Mouse (Mus musculus): Measurements from ENCODE around the gene Fbxl15. TPM values are rescaled to one million over a fixed set of nuclear protein-coding genes. Genes with fewer than 3 reads are reported as not detected.

Fbxl15 gene
- 11.0 and 12.8 TPM in 2 replicates for polyA plus RNA-seq (2015; fragmentation: Nextera tagmentation; extraction: Ambion mirVana)

- Histone ChIP-seq H3K9me3 (replicated peaks; ENCODE audit: control insufficient read depth, low read length) (no peaks in the 10 kb centered on the region), H3K9ac (ENCODE audit: low read length) (peak within 1 kb of the TSS; percentile 83), H3K36me3 (ENCODE audit: control insufficient read depth, insufficient read depth) (peaks cover 12% of the 10 kb centered on the region; the same call in 1 of the 2 replicates), H3K4me1 (ENCODE audit: control insufficient read depth, insufficient read depth, low read length) (peaks cover 15% of the 10 kb centered on the region), H3K4me2 (ENCODE audit: low read depth, low read length) (peak within 1 kb of the TSS; percentile 75), H3K4me3 (ENCODE audit: low read length) (peak within 1 kb of the TSS; percentile 78), H3K27ac (ENCODE audit: low read length) (peak within 1 kb of the TSS; percentile 91), H3K27me3 (ENCODE audit: control insufficient read depth, insufficient read depth, low read length) (peaks cover 41% of the 10 kb centered on the region)
- peak; percentile 88 for ATAC-seq (replicated peaks; ENCODE audit: extremely low read depth, insufficient read depth, low FRiP score)
- under 1% methylated on average over 81 of the region's 81 CpGs for WGBS
These were observed at the start of gene Fbxl15 for GRCm38 (mm10) chr19:46328081-46329030. Gene Fbxl15, plus strand, starts transcription at chr19:46328184.

DNA sequence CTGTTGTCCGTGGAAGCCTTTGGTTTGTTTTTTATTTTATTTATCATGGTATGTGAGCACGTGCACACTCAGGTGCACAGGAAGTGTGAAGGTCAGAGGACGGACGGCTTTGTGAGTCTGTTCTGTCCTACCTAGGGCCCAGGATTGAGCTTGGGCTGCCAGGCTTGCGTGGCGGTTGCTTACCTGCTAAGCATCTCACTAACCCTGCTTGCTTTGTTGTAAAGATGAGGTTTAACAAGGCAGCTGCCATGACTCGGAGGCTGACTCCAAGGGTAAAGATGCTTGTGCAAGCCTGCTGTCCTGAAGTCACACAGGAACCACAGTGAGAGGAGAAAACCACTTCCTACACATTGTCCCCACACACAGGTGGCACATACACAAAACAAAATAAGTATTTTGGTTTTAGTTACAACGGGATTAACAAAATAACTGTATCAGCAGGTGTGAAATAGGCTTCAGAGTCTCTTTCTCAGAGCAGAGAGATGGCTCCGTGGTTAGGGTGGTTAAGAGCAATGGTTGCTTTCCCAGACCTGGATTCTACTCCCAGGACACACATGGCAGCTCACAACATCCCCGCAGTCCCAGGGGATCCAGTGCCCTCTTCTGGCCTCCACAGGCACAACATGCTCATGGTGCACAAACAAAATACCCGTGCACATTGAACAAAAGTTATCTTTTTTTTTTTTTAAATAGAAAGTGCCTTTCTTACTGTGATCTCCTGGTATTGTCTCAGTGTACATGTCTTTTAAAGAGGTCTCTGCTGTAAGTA is 45.7 kb upstream of the Fbxl15 start:
- Histone ChIP-seq H3K4me2 (ENCODE audit: low read depth, low read length) (no peak overlapping the region), H3K9ac (ENCODE audit: low read length) (no peak overlapping the region), H3K9me3 (replicated peaks; ENCODE audit: control insufficient read depth, low read length) (no peaks in the 10 kb centered on the region), H3K36me3 (ENCODE audit: control insufficient read depth, insufficient read depth) (peaks cover 65% of the 10 kb centered on the region), H3K4me3 (ENCODE audit: low read length) (no peak overlapping the region), H3K4me1 (ENCODE audit: control insufficient read depth, insufficient read depth, low read length) (no peaks in the 10 kb centered on the region), H3K27ac (ENCODE audit: low read length) (no peak overlapping the region), H3K27me3 (ENCODE audit: control insufficient read depth, insufficient read depth, low read length) (no peaks in the 10 kb centered on the region)
- no peak for ATAC-seq (replicated peaks; ENCODE audit: extremely low read depth, insufficient read depth, low FRiP score)
- WGBS = 90% methylated on average over 11 of the region's 11 CpGs

- no peak overlapping the region for H3K27ac ChIP-seq (ENCODE audit: low read length)
- H3K4me3 ChIP-seq (ENCODE audit: low read length) = no peak overlapping the region
- no peak overlapping the region for H3K9ac ChIP-seq (ENCODE audit: low read length)
- H3K4me2 ChIP-seq (ENCODE audit: low read depth, low read length) = no peak overlapping the region
- no peak for ATAC-seq (replicated peaks; ENCODE audit: extremely low read depth, insufficient read depth, low FRiP score)
- H3K36me3 ChIP-seq (ENCODE audit: control insufficient read depth, insufficient read depth) = peaks cover 58% of the 10 kb centered on the region
- H3K4me1 ChIP-seq (ENCODE audit: control insufficient read depth, insufficient read depth, low read length) = no peaks in the 10 kb centered on the region
- WGBS = 89% methylated on average over 4 of the region's 4 CpGs
- H3K9me3 ChIP-seq (replicated peaks; ENCODE audit: control insufficient read depth, low read length) = no peaks in the 10 kb centered on the region
- H3K27me3 ChIP-seq (ENCODE audit: control insufficient read depth, insufficient read depth, low read length) = no peaks in the 10 kb centered on the region
These were observed 43.3 kb upstream of the Fbxl15 start for GRCm38 (mm10) chr19:46284686-46285085.

- H3K27me3 ChIP-seq (ENCODE audit: control insufficient read depth, insufficient read depth, low read length) = no peaks in the 10 kb centered on the region
- WGBS = 82% methylated on average over 7 of the region's 7 CpGs
- H3K4me3 ChIP-seq (ENCODE audit: low read length) = no peak overlapping the region
- no peak overlapping the region for H3K4me2 ChIP-seq (ENCODE audit: low read depth, low read length)
- H3K27ac ChIP-seq (ENCODE audit: low read length) = no peak overlapping the region
- no peak for ATAC-seq (replicated peaks; ENCODE audit: extremely low read depth, insufficient read depth, low FRiP score)
- H3K9me3 ChIP-seq (replicated peaks; ENCODE audit: control insufficient read depth, low read length) = no peaks in the 10 kb centered on the region
- H3K9ac ChIP-seq (ENCODE audit: low read length) = no peak overlapping the region
- no peaks in the 10 kb centered on the region for H3K4me1 ChIP-seq (ENCODE audit: control insufficient read depth, insufficient read depth, low read length)
- H3K36me3 ChIP-seq (ENCODE audit: control insufficient read depth, insufficient read depth) = peaks cover 48% of the 10 kb centered on the region
These were observed 42.4 kb upstream of the Fbxl15 start for GRCm38 (mm10) chr19:46285631-46286030.

GRCm38 (mm10) chr19:46286047-46286446 is 41.9 kb upstream of the Fbxl15 start:
- peaks cover 46% of the 10 kb centered on the region for H3K36me3 ChIP-seq (ENCODE audit: control insufficient read depth, insufficient read depth)
- H3K27ac ChIP-seq (ENCODE audit: low read length) = no peak overlapping the region
- no peak for ATAC-seq (replicated peaks; ENCODE audit: extremely low read depth, insufficient read depth, low FRiP score)
- no peak overlapping the region for H3K4me2 ChIP-seq (ENCODE audit: low read depth, low read length)
- no peaks in the 10 kb centered on the region for H3K4me1 ChIP-seq (ENCODE audit: control insufficient read depth, insufficient read depth, low read length)
- H3K9ac ChIP-seq (ENCODE audit: low read length) = no peak overlapping the region
- no peaks in the 10 kb centered on the region for H3K27me3 ChIP-seq (ENCODE audit: control insufficient read depth, insufficient read depth, low read length)
- WGBS = 89% methylated on average over 6 of the region's 6 CpGs
- H3K4me3 ChIP-seq (ENCODE audit: low read length) = no peak overlapping the region
- no peaks in the 10 kb centered on the region for H3K9me3 ChIP-seq (replicated peaks; ENCODE audit: control insufficient read depth, low read length)

DNA sequence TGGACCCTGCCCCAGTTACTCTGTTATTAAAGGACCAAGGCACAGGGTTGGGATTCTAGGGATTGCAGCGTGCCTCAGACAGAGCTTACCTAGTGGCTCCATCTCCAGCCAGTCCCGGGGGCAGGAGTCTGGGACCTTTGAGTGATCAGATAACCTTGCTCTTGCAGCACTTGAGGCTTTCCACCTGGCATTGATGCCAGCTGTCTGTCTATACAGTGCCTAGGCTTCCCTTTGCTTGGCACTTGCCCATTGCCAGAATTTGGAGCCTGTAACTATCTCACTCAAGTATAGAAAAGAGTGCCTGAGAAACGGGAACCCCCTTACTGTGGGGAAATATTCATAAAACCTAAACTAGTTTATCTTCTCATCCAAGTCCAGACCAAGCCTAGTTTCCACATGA is 41.1 kb upstream of the Fbxl15 start:
- WGBS = 79% methylated on average over 3 of the region's 3 CpGs
- Histone ChIP-seq H3K9me3 (replicated peaks; ENCODE audit: control insufficient read depth, low read length) (no peaks in the 10 kb centered on the region), H3K27me3 (ENCODE audit: control insufficient read depth, insufficient read depth, low read length) (no peaks in the 10 kb centered on the region), H3K27ac (ENCODE audit: low read length) (no peak overlapping the region), H3K4me1 (ENCODE audit: control insufficient read depth, insufficient read depth, low read length) (no peaks in the 10 kb centered on the region), H3K36me3 (ENCODE audit: control insufficient read depth, insufficient read depth) (peaks cover 38% of the 10 kb centered on the region), H3K9ac (ENCODE audit: low read length) (no peak overlapping the region), H3K4me3 (ENCODE audit: low read length) (no peak overlapping the region), H3K4me2 (ENCODE audit: low read depth, low read length) (no peak overlapping the region)
- ATAC-seq (replicated peaks; ENCODE audit: extremely low read depth, insufficient read depth, low FRiP score) = no peak

DNA sequence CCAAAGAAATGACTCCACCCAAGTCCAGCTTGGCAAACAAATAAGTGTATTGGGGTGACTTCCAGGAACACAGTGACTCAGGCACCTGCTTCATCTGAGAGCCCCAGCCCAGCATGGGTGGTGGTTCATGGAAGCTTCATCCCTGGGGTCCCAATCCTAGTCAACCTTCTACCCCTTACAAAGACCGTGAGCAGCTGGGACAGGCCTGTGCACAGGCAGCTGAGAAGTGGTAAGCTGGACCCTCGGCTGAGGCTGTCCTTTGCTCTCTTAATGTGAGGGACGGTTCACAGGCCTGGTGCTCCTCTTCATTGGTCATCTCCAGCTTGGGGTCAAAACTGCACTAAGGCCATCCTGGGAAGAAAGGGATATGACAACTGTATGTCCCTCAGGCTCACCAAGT is 40.4 kb upstream of the Fbxl15 start:
- Histone ChIP-seq H3K4me3 (ENCODE audit: low read length) (no peak overlapping the region), H3K27ac (ENCODE audit: low read length) (no peak overlapping the region), H3K4me1 (ENCODE audit: control insufficient read depth, insufficient read depth, low read length) (no peaks in the 10 kb centered on the region), H3K9ac (ENCODE audit: low read length) (no peak overlapping the region), H3K36me3 (ENCODE audit: control insufficient read depth, insufficient read depth) (peaks cover 32% of the 10 kb centered on the region), H3K27me3 (ENCODE audit: control insufficient read depth, insufficient read depth, low read length) (no peaks in the 10 kb centered on the region), H3K4me2 (ENCODE audit: low read depth, low read length) (no peak overlapping the region), H3K9me3 (replicated peaks; ENCODE audit: control insufficient read depth, low read length) (no peaks in the 10 kb centered on the region)
- no peak for ATAC-seq (replicated peaks; ENCODE audit: extremely low read depth, insufficient read depth, low FRiP score)
- WGBS = 87% methylated on average over 3 of the region's 3 CpGs

DNA sequence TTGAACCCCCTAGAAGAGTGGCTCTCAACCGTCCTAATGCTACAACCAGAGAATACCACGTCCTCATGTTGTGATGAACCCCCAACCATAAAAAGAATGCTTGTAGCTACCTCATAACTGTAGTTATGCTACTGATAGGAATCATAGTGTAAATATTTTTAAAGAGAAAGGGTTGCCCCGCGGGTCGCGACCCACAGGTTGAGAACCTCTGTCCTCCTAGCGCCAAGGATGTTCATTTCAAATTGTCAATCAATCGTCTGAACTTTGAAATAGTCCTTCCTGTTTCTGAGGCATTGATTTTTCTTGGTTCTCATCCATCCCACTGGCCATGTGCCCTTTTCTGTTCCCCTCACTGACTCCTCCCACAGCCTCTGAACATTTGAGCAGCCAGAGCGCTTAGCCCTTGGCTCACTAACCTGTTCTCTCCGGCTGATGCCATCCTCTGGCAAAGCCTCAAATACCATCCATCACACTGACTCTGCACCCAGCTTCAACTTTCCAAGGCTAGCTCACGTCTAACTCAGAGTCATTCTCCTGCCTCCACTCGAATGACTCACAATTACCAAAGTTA is 37.4 kb upstream of the Fbxl15 start:
- Histone ChIP-seq H3K36me3 (ENCODE audit: control insufficient read depth, insufficient read depth) (peaks cover 6% of the 10 kb centered on the region), H3K4me3 (ENCODE audit: low read length) (no peak overlapping the region), H3K9ac (ENCODE audit: low read length) (no peak overlapping the region), H3K4me1 (ENCODE audit: control insufficient read depth, insufficient read depth, low read length) (no peaks in the 10 kb centered on the region), H3K4me2 (ENCODE audit: low read depth, low read length) (no peak overlapping the region), H3K27me3 (ENCODE audit: control insufficient read depth, insufficient read depth, low read length) (no peaks in the 10 kb centered on the region), H3K27ac (ENCODE audit: low read length) (no peak overlapping the region), H3K9me3 (replicated peaks; ENCODE audit: control insufficient read depth, low read length) (no peaks in the 10 kb centered on the region)
- ATAC-seq (replicated peaks; ENCODE audit: extremely low read depth, insufficient read depth, low FRiP score) = no peak
- WGBS = 58% methylated on average over 12 of the region's 12 CpGs

Measured in heart, embryonic 16.5 days (tissue).